Mouse (Mus musculus): ENCODE results near the gene H3f3a. TPM values are rescaled to one million over a fixed set of nuclear protein-coding genes. Genes with fewer than 3 reads are reported as not detected.

Gene H3f3a
- polyA plus RNA-seq, 1 experiment from 2014 or later = 2,557 TPM

GRCm38 (mm10) chr1:180762180-180762579, 51.6 kb downstream of the H3f3a start:
- H3K4me2 ChIP-seq (ENCODE audit: low read length) = no peak overlapping the region
- H3K4me1 ChIP-seq (replicated peaks; ENCODE audit: insufficient read depth, low read length) = peaks cover 8% of the 10 kb centered on the region; the same call in 1 of the 2 replicates
- DNase-seq (ENCODE audit: low spot score) (no peak), ATAC-seq (replicated peaks; ENCODE audit: low FRiP score, low read depth) (no peak)
- H3K9me3 ChIP-seq (replicated peaks; ENCODE audit: low read length) = no peaks in the 10 kb centered on the region
- H3K27me3 ChIP-seq (ENCODE audit: insufficient read depth, low read length) = no peaks in the 10 kb centered on the region
- WGBS = 70% methylated on average over 11 of the region's 11 CpGs
- no peak overlapping the region for H3K4me3 ChIP-seq (replicated peaks; ENCODE audit: low read depth, low read length)
- no peak for TF ChIP-seq CTCF (IDR thresholded peaks at IDR 0.05; ENCODE audit: low read depth)
- H3K27ac ChIP-seq = no peak overlapping the region
- no peaks in the 10 kb centered on the region for H3K36me3 ChIP-seq (ENCODE audit: insufficient read depth, low read length)
- H3K9ac ChIP-seq (ENCODE audit: low read depth, low read length) = no peak overlapping the region

- 74% methylated on average over 7 of the region's 7 CpGs for WGBS
- no peak overlapping the region for H3K27ac ChIP-seq
- H3K27me3 ChIP-seq (ENCODE audit: insufficient read depth, low read length) = no peaks in the 10 kb centered on the region
- H3K4me3 ChIP-seq (replicated peaks; ENCODE audit: low read depth, low read length) = no peak overlapping the region
- no peaks in the 10 kb centered on the region for H3K9me3 ChIP-seq (replicated peaks; ENCODE audit: low read length)
- DNase-seq (ENCODE audit: low spot score) = no peak
- peak; percentile 70 for ATAC-seq (replicated peaks; ENCODE audit: low FRiP score, low read depth)
- no peak for TF ChIP-seq CTCF (IDR thresholded peaks at IDR 0.05; ENCODE audit: low read depth)
- H3K4me1 ChIP-seq (replicated peaks; ENCODE audit: insufficient read depth, low read length) = 0 out of 2 replicates have a peak, but pooled peaks cover 2% of the 10 kb centered on the region
- peaks cover 3% of the 10 kb centered on the region; the same call in 1 of the 2 replicates for H3K36me3 ChIP-seq (ENCODE audit: insufficient read depth, low read length)
- no peak overlapping the region for H3K4me2 ChIP-seq (ENCODE audit: low read length)
- no peak overlapping the region for H3K9ac ChIP-seq (ENCODE audit: low read depth, low read length)
Observed at GRCm38 (mm10) chr1:180757956-180758520, 55.7 kb downstream of the H3f3a start.

GRCm38 (mm10) chr1:180757252-180757955, 56.3 kb downstream of the H3f3a start:
- H3K4me1 ChIP-seq (replicated peaks; ENCODE audit: insufficient read depth, low read length) = no peaks in the 10 kb centered on the region
- H3K27ac ChIP-seq = no peak overlapping the region
- H3K4me2 ChIP-seq (ENCODE audit: low read length) = no peak overlapping the region
- H3K36me3 ChIP-seq (ENCODE audit: insufficient read depth, low read length) = peaks cover 10% of the 10 kb centered on the region; the same call in 1 of the 2 replicates
- ATAC-seq (replicated peaks; ENCODE audit: low FRiP score, low read depth) = no peak
- no peak overlapping the region for H3K4me3 ChIP-seq (replicated peaks; ENCODE audit: low read depth, low read length)
- H3K27me3 ChIP-seq (ENCODE audit: insufficient read depth, low read length) = no peaks in the 10 kb centered on the region
- no peak overlapping the region for H3K9ac ChIP-seq (ENCODE audit: low read depth, low read length)
- peak; percentile 42; the same call in 1 of the 2 replicates for TF ChIP-seq CTCF (IDR thresholded peaks at IDR 0.05; ENCODE audit: low read depth)
- 74% methylated on average over 3 of the region's 3 CpGs for WGBS
- no peak for DNase-seq (ENCODE audit: low spot score)
- no peaks in the 10 kb centered on the region for H3K9me3 ChIP-seq (replicated peaks; ENCODE audit: low read length)

- no peak for TF ChIP-seq CTCF (IDR thresholded peaks at IDR 0.05; ENCODE audit: low read depth)
- no peaks in the 10 kb centered on the region for H3K9me3 ChIP-seq (replicated peaks; ENCODE audit: low read length)
- no peaks in the 10 kb centered on the region for H3K27me3 ChIP-seq (ENCODE audit: insufficient read depth, low read length)
- WGBS = 84% methylated on average over 2 of the region's 2 CpGs
- no peak overlapping the region for H3K4me3 ChIP-seq (replicated peaks; ENCODE audit: low read depth, low read length)
- H3K27ac ChIP-seq = no peak overlapping the region
- peaks cover 12% of the 10 kb centered on the region; the same call in 1 of the 2 replicates for H3K36me3 ChIP-seq (ENCODE audit: insufficient read depth, low read length)
- no peak for ATAC-seq (replicated peaks; ENCODE audit: low FRiP score, low read depth)
- no peaks in the 10 kb centered on the region for H3K4me1 ChIP-seq (replicated peaks; ENCODE audit: insufficient read depth, low read length)
- H3K4me2 ChIP-seq (ENCODE audit: low read length) = no peak overlapping the region
- no peak for DNase-seq (ENCODE audit: low spot score)
- H3K9ac ChIP-seq (ENCODE audit: low read depth, low read length) = no peak overlapping the region
Observed at GRCm38 (mm10) chr1:180756711-180757110, 57.0 kb downstream of the H3f3a start.

- 59% methylated on average over 8 of the region's 8 CpGs for WGBS
- no peak overlapping the region for H3K9ac ChIP-seq (ENCODE audit: low read depth, low read length)
- H3K4me2 ChIP-seq (ENCODE audit: low read length) = no peak overlapping the region
- no peak for TF ChIP-seq CTCF (IDR thresholded peaks at IDR 0.05; ENCODE audit: low read depth)
- no peaks in the 10 kb centered on the region for H3K27me3 ChIP-seq (ENCODE audit: insufficient read depth, low read length)
- DNase-seq (ENCODE audit: low spot score) = no peak
- H3K4me3 ChIP-seq (replicated peaks; ENCODE audit: low read depth, low read length) = no peak overlapping the region
- peaks cover 12% of the 10 kb centered on the region; the same call in 1 of the 2 replicates for H3K36me3 ChIP-seq (ENCODE audit: insufficient read depth, low read length)
- H3K4me1 ChIP-seq (replicated peaks; ENCODE audit: insufficient read depth, low read length) = no peaks in the 10 kb centered on the region
- H3K9me3 ChIP-seq (replicated peaks; ENCODE audit: low read length) = no peaks in the 10 kb centered on the region
- ATAC-seq (replicated peaks; ENCODE audit: low FRiP score, low read depth) = no peak
- no peak overlapping the region for H3K27ac ChIP-seq
Observed at GRCm38 (mm10) chr1:180754376-180754775, 59.4 kb downstream of the H3f3a start.

- Histone ChIP-seq H3K36me3 (ENCODE audit: insufficient read depth, low read length) (peaks cover 25% of the 10 kb centered on the region), H3K4me1 (replicated peaks; ENCODE audit: insufficient read depth, low read length) (no peaks in the 10 kb centered on the region), H3K27ac (no peak overlapping the region), H3K4me3 (replicated peaks; ENCODE audit: low read depth, low read length) (no peak overlapping the region), H3K4me2 (ENCODE audit: low read length) (no peak overlapping the region), H3K9me3 (replicated peaks; ENCODE audit: low read length) (no peaks in the 10 kb centered on the region), H3K27me3 (ENCODE audit: insufficient read depth, low read length) (no peaks in the 10 kb centered on the region), H3K9ac (ENCODE audit: low read depth, low read length) (no peak overlapping the region)
- no peak for TF ChIP-seq CTCF (IDR thresholded peaks at IDR 0.05; ENCODE audit: low read depth)
- ATAC-seq (replicated peaks; ENCODE audit: low FRiP score, low read depth) (no peak), DNase-seq (ENCODE audit: low spot score) (no peak)
- 91% methylated on average over 11 of the region's 11 CpGs for WGBS
Observed at GRCm38 (mm10) chr1:180752115-180752514, 61.6 kb downstream of the H3f3a start.

Other genes with a start within 250 kb of the H3f3a start
- gene Parp1, start 245.0 kb downstream of the H3f3a start, polyA plus RNA-seq (2015; fragmentation: Nextera tagmentation; extraction: Ambion mirVana) = 69.8 and 75.3 TPM in 2 replicates
- 11.6 and 14.9 TPM in 2 replicates for gene Lin9, start 172.8 kb downstream of the H3f3a start, polyA plus RNA-seq (2015; fragmentation: Nextera tagmentation; extraction: Ambion mirVana)
- gene Mixl1, start 116.9 kb downstream of the H3f3a start, polyA plus RNA-seq (2015; fragmentation: Nextera tagmentation; extraction: Ambion mirVana) = 0.30 and 0.36 TPM in 2 replicates
- 18.5 and 19.6 TPM in 2 replicates for gene Acbd3, start 87.9 kb downstream of the H3f3a start, polyA plus RNA-seq (2015; fragmentation: Nextera tagmentation; extraction: Ambion mirVana)
- gene Sde2, start 37.2 kb upstream of the H3f3a start, polyA plus RNA-seq (2015; fragmentation: Nextera tagmentation; extraction: Ambion mirVana) = 25.6 and 29.6 TPM in 2 replicates
- 0.09 and 0.39 TPM in 2 replicates for gene Lefty2, start 79.2 kb upstream of the H3f3a start, polyA plus RNA-seq (2015; fragmentation: Nextera tagmentation; extraction: Ambion mirVana)
- 72.6 and 76.5 TPM in 2 replicates for gene Pycr2, start 90.3 kb upstream of the H3f3a start, polyA plus RNA-seq (2015; fragmentation: Nextera tagmentation; extraction: Ambion mirVana)
- gene Lefty1, start 121.1 kb upstream of the H3f3a start, polyA plus RNA-seq (2015; fragmentation: Nextera tagmentation; extraction: Ambion mirVana) = 1.5 and 1.6 TPM in 2 replicates
- 10.6 and 14.8 TPM in 2 replicates for gene Tmem63a, start 128.4 kb upstream of the H3f3a start, polyA plus RNA-seq (2015; fragmentation: Nextera tagmentation; extraction: Ambion mirVana)
- gene Ephx1, start 207.0 kb upstream of the H3f3a start, polyA plus RNA-seq (2015; fragmentation: Nextera tagmentation; extraction: Ambion mirVana) = 19.1 and 20.2 TPM in 2 replicates
- 0.08 TPM in 1 of 2 replicates, not detected in the other for gene 9130409I23Rik, start 237.3 kb upstream of the H3f3a start, polyA plus RNA-seq (2015; fragmentation: Nextera tagmentation; extraction: Ambion mirVana)

Data from kidney, postnatal 0 days (tissue).